12 mouse cellular contexts compared by ENCODE assay signal in the genomic region with DNA sequence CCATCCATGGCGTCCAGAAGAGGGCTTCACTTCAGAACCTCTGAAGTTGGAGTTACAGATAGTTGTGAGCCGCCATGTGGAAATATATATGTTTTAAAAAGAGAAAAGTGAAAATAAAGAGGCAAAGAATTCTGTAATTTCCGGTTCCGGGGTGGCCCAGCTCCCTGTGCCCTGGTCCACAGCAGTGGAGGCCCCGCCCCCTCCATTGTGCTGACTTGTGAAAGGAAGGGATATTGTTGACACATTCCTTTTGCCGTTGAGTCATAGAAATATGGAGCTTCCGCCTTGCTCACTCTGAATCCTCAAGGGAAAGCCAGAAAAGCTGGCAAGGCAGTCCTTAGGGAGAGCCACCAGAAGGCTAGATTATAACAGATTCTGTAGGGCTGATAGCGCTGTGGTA. TPM values are rescaled to one million over a fixed set of nuclear protein-coding genes. Genes with fewer than 3 reads are reported as not detected.
DNase-seq lines count a peak whose midpoint lies in the region; ATAC-seq lines count a peak whose summit lies in the region.
"Had no signal": no experiment of that assay in that cellular context is flagged by ENCODE, and none has a peak within 500 bp of the region (broad histone marks: within the 10 kb centered on the region; RNA-seq: fewer than 3 reads in every experiment).

No protein-coding gene starts in this region.

- H3K4me3 ChIP-seq in liver, embryonic 12.5 days, result no peak overlapping the region
- H3K4me3 ChIP-seq in lung, embryonic 16.5 days (ENCODE audit: low read length), result no peak overlapping the region
- H3K4me3 ChIP-seq in forebrain, embryonic 11.5 days (ENCODE audit: low read depth, low read length), result no peak overlapping the region
- H3K4me3 ChIP-seq: lung, embryonic 15.5 days; neural tube, embryonic 12.5 days had no signal

- H3K27ac ChIP-seq in liver, embryonic 12.5 days, result no peak overlapping the region
- no peak overlapping the region for H3K27ac ChIP-seq in lung, embryonic 16.5 days (ENCODE audit: low read length)
- H3K27ac ChIP-seq in forebrain, embryonic 11.5 days (ENCODE audit: low read depth, low read length), result no peak overlapping the region
- H3K27ac ChIP-seq: lung, embryonic 15.5 days; neural tube, embryonic 12.5 days had no signal

- H3K27me3 ChIP-seq in liver, embryonic 12.5 days (replicated peaks), result no peaks in the 10 kb centered on the region; the same call in 1 of the 2 replicates
- no peaks in the 10 kb centered on the region for H3K27me3 ChIP-seq in lung, embryonic 16.5 days (ENCODE audit: control insufficient read depth, insufficient read depth, low read depth, low read length)
- no peaks in the 10 kb centered on the region for H3K27me3 ChIP-seq in forebrain, embryonic 11.5 days (ENCODE audit: control insufficient read depth, insufficient read depth, low read length)
- H3K27me3 ChIP-seq: lung, embryonic 15.5 days; neural tube, embryonic 12.5 days had no signal

- peaks cover 5% of the 10 kb centered on the region; the same call in 1 of the 2 replicates for H3K9me3 ChIP-seq in liver, embryonic 12.5 days (replicated peaks)
- no peaks in the 10 kb centered on the region for H3K9me3 ChIP-seq in lung, embryonic 16.5 days (ENCODE audit: control insufficient read depth, low read length)
- H3K9me3 ChIP-seq in forebrain, embryonic 11.5 days (ENCODE audit: control insufficient read depth, low read length), result no peaks in the 10 kb centered on the region
- H3K9me3 ChIP-seq: lung, embryonic 15.5 days; neural tube, embryonic 12.5 days had no signal

- H3K36me3 ChIP-seq in liver, embryonic 12.5 days, result no peaks in the 10 kb centered on the region
- no peaks in the 10 kb centered on the region for H3K36me3 ChIP-seq in lung, embryonic 16.5 days (ENCODE audit: control insufficient read depth, insufficient read depth, low read length)
- H3K36me3 ChIP-seq in forebrain, embryonic 11.5 days (ENCODE audit: control insufficient read depth, insufficient read depth, low read length), result no peaks in the 10 kb centered on the region
- H3K36me3 ChIP-seq: lung, embryonic 15.5 days; neural tube, embryonic 12.5 days had no signal

- no peak for ATAC-seq in liver, embryonic 12.5 days
- ATAC-seq in lung, embryonic 16.5 days (ENCODE audit: low read depth), result peak; percentile 84
- no peak for ATAC-seq in forebrain, embryonic 11.5 days (replicated peaks; ENCODE audit: low FRiP score)

- H3K9ac ChIP-seq in liver, embryonic 12.5 days, result no peak overlapping the region
- no peak overlapping the region for H3K9ac ChIP-seq in lung, embryonic 16.5 days (ENCODE audit: low read length)
- H3K9ac ChIP-seq in forebrain, embryonic 11.5 days (ENCODE audit: low read length), result no peak overlapping the region
- H3K9ac ChIP-seq: lung, embryonic 15.5 days; neural tube, embryonic 12.5 days had no signal

- 73% methylated on average over 8 of the region's 8 CpGs for WGBS in liver, embryonic 12.5 days (ENCODE audit: insufficient replicate concordance)
- WGBS in lung, embryonic 16.5 days, result 54% methylated on average over 8 of the region's 8 CpGs
- WGBS in forebrain, embryonic 11.5 days, result 83% methylated on average over 8 of the region's 8 CpGs

- DNase-seq in adrenal gland, postnatal 10 days, result peak; percentile 51
- no peak for DNase-seq in adrenal gland, adult 8-10 months
- DNase-seq in liver, result peak; percentile 26
- peak; percentile 56 for DNase-seq in urinary bladder, postnatal 25 days (ENCODE audit: low spot score)
- DNase-seq in ovary, postnatal 10 days (ENCODE audit: low spot score), result no peak
- no peak for DNase-seq in forebrain, embryonic 11.5 days (ENCODE audit: low spot score)
- DNase-seq: cerebellum, adult 9-10 months had no signal

- 0 out of 2 replicates have a peak, but pooled peaks cover 6% of the 10 kb centered on the region for H3K4me1 ChIP-seq in liver, embryonic 12.5 days
- no peaks in the 10 kb centered on the region; the same call in 1 of the 2 replicates for H3K4me1 ChIP-seq in lung, embryonic 16.5 days (replicated peaks; ENCODE audit: control insufficient read depth, insufficient read depth, low read length)
- H3K4me1 ChIP-seq in forebrain, embryonic 11.5 days (replicated peaks; ENCODE audit: control insufficient read depth, insufficient read depth, low read length), result no peaks in the 10 kb centered on the region
- H3K4me1 ChIP-seq: neural tube, embryonic 12.5 days had no signal

- H3K4me2 ChIP-seq in liver, embryonic 12.5 days, result no peak overlapping the region
- H3K4me2 ChIP-seq in lung, embryonic 16.5 days (ENCODE audit: low read depth, low read length), result no peak overlapping the region
- H3K4me2 ChIP-seq in forebrain, embryonic 11.5 days (ENCODE audit: low read depth, low read length, severe bottlenecking), result no peak overlapping the region
- H3K4me2 ChIP-seq: lung, embryonic 15.5 days; neural tube, embryonic 12.5 days had no signal

RNA-seq across cellular contexts. Expression of gene Cxcr5, which starts 9.5 kb away (rescaled TPM):
- 1 to 10 TPM; 1.0 to 1.4 TPM for total RNA-seq in adrenal gland, postnatal 10 days (2021)
- under 1 TPM; 0.13 to 0.32 (median 0.18) TPM for total RNA-seq in adrenal gland, adult 8-10 months (2022)
- polyA plus RNA-seq in liver, embryonic 12.5 days (2016; fragmentation: Nextera tagmentation; extraction: Ambion mirVana), result 0.05 TPM in 1 of 2 replicates, not detected in the other
- polyA plus RNA-seq in lung, embryonic 16.5 days (2015; fragmentation: Nextera tagmentation; extraction: Ambion mirVana), result 0.08 and 0.29 TPM in 2 replicates
- polyA plus RNA-seq in forebrain, embryonic 11.5 days (2014; fragmentation: Nextera tagmentation; extraction: Ambion mirVana), result 0.09 TPM in 1 of 2 replicates, not detected in the other
- polyA plus RNA-seq: heart, embryonic 14.5 days; lung, embryonic 15.5 days; neural tube, embryonic 12.5 days had no signal

RNA-seq across cellular contexts. Expression of gene Ddx6, which starts 52.5 kb away (rescaled TPM):
- 100 to 1,000 TPM; 106 to 118 TPM for total RNA-seq in adrenal gland, postnatal 10 days (2021)
- total RNA-seq in adrenal gland, adult 8-10 months (2022), result 100 to 1,000 TPM; 142 to 160 (median 152) TPM
- 9.3 and 10.0 TPM in 2 replicates for polyA plus RNA-seq in liver, embryonic 12.5 days (2016; fragmentation: Nextera tagmentation; extraction: Ambion mirVana)
- polyA plus RNA-seq in lung, embryonic 16.5 days (2015; fragmentation: Nextera tagmentation; extraction: Ambion mirVana), result 15.2 and 16.5 TPM in 2 replicates
- polyA plus RNA-seq in forebrain, embryonic 11.5 days (2014; fragmentation: Nextera tagmentation; extraction: Ambion mirVana), result 16.2 and 17.2 TPM in 2 replicates

Comparison
In these comparisons a context has a peak if more than half of its experiments do, and no peak if none do; other contexts are left out.
1. DNase-seq: peak in adrenal gland, postnatal 10 days (single experiment), liver (single experiment) and urinary bladder, postnatal 25 days (single experiment); none in adrenal gland, adult 8-10 months (single experiment), ovary, postnatal 10 days (single experiment) and forebrain, embryonic 11.5 days (single experiment).